Mouse (Mus musculus) heart, adult 8-10 months (tissue): Measurements from ENCODE around the gene Hook2. TPM values are rescaled to one million over a fixed set of nuclear protein-coding genes. Genes with fewer than 3 reads are reported as not detected.
A peak's percentile ranks its signal among the peaks of the same experiment; 100 is the strongest.

Source experiments
- DNase-seq: peaks from one replicate; pipeline ENCODE4 v3.0.0; 2022; ENCODE audit warnings: low spot score
- total RNA-seq, 4 experiments: library from RNA; stranded (reverse); gene quantifications; 2 replicates each; pipeline ENCODE4 v1.2.4; 2022

Gene Hook2
- total RNA-seq, 4 experiments from 2014 or later: 1.9 to 3.5 (median 2.7) TPM

DNA sequence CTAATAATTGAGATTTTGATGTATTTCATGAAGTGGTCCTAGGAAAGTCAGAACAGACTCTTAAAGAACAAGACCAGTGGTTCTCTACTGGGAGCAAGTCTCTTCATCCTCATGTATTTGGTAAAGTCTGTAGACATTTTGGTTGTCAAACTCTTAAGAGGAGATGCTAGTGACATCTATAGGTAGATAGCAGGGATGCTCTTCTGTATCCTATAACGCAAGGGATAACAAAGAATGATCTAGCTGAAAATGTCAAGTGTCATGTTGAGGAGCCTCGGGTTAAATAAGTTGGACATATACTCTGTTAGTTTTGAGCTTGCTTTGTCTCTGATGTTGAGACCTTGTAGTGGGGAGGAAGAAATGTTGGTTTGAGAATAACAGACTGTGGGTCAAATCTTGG, 37.5 kb downstream of the Hook2 start:
- no peak for DNase-seq

DNA sequence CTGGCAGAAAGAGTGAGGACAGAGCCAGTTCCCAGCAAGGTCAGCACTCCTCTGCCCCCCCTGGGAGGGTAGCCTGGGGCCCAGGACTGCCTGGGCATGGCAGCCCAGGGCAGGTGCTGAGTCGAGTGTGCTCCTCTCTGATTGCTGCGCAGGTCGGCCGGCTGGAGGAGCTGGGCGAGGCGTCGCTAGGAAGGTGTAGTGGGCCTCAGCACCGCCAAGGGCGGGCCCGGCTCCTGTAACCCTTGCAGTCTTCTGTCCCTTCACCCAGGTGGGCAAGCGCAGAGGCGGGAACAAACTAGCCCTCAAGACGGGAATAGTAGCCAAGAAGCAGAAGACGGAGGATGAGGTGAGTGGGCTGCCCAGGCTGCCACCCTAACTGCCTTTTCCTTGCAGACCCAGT, 38.9 kb downstream of the Hook2 start:
- no peak for DNase-seq

DNA sequence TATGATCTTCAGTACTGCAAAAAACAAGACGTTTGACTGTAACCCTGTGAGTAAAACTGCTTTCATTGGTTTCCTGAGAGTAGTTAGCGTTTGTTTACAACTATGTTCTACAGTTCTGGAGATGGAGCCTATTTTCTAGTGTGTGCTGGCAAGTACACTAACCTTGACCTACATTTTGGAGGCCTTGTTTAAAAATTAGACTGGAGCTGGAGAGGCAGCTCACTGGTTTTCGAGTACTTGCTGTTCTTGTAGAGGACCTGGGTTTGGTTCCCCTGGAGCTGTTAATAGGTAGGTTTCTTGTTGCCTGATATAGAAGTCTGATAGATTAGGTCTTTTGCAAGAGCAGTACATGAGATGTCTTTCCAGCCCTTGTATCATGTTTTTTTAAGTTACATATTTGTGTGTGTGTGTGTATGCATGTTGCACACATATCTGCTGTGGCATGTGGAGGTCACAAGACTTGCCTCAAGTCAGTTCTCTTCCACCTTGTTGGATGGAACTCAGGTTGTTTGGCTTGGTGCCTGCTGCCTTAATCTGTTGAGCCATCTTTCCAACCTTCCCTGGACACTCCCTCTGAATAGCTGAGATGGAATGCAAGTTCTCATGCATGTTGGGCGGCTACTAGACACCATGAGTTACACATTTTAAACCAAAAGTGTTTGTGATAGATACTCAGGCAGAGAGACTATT, 42.4 kb downstream of the Hook2 start:
- DNase-seq: no peak

DNA sequence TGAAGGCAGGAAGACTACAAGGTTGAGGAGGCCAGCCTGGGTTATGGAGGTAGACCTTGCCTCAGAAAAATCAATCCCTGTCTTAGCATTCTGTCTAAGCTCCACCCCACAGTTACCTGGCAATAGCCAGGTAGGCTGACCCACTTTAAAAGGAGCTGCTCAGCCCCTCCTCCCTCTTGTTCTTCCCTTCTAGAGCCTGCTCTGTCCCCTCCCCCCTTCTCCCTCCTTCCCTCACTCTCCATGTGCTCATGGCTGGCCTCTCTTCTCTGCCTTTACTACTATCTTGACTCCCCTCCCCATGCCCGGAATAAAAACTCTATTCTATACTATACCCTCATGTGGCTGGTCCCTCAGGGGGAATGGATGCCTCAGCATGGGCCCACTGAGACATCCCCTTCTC, 43.5 kb downstream of the Hook2 start:
- DNase-seq: no peak

DNA sequence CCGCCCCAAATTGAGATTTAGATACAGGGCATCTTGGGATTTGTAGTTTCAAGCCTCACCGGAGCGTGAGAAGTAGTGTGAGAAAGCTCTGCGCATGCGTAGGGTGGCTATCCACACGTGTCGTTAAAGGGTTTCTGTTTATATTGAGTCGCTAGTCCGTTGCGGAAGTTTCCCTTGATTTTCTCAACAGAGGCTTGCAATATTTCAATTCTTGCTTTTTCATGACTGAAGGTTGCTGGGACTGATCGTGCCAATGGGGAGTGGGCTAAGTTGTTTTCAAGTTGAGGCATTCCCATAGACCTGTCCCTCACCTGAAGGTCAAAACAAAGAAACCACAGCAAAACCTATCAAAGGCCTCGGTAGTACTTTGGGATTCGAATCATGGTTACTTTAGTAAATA, 44.4 kb downstream of the Hook2 start:
- DNase-seq: no peak

DNA sequence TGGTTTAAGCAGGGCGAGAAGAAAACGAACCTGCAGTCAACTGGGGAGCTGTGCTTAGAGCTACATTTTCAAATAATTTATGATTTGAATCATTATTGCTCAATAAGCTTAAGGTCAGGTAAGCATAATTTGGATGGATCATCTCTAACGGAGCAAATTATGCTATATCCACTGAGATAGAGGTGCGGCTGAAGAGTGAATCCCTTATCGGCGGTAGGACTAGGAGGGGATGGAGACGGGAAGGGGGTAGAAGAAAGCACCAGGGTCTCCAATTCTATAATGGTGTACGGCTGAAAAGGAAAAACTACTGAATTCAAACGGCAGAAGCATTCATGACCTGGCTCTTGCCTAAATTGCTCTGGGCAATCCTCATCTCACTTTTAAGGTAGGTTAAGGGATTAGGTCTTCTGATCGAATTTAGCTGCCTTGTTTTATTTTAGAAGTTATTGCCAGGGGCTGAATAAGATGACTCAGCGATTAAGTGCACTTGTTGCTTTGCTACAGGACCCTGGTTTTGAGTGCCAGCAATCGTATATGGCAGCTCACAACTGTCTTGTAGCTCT, 44.8 kb downstream of the Hook2 start:
- no peak for DNase-seq

DNA sequence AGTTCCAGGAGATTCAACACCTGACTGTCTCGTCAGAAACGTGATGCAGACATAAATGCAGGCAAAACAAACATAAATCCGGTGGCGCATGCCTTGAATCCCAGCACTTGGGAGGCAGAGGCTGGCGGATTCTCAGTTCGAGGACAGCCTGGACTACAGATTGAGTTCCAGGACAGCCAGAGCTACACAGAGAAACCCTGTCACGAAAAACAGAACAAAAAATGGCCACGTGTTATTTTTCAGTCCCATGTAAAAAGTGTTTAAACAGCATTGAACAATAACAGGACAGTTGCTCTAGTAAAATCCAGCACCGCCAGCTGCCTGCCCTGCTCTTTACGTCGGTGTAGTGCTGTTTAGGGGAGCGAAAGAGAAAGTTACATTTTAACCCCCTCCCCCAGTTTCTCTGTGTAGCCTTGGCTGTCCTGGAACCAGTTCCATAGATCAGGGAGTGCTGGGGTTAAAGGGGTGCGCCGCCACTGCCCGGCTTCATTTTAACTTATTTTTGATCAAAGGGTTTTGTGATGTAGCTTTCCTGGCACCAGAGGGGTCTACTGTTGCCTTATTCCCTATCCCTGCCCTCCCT, 45.4 kb downstream of the Hook2 start:
- no peak for DNase-seq

DNA sequence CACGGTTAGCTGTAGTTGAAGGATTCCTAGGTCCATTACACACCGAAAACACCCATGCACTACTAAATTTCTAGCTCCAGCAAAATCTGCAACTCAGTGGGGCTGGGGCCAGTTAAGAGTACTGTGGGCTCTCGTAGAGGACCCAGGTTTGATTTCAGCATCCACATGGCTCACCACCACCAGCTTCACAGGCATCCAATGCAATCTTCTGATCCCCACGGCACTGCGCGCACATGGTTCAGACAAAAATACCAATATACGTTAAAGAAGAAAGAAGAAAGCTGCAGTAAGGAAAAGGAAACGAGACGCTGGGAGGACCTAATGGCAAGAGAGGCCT, 45.9 kb downstream of the Hook2 start:
- DNase-seq: no peak

DNA sequence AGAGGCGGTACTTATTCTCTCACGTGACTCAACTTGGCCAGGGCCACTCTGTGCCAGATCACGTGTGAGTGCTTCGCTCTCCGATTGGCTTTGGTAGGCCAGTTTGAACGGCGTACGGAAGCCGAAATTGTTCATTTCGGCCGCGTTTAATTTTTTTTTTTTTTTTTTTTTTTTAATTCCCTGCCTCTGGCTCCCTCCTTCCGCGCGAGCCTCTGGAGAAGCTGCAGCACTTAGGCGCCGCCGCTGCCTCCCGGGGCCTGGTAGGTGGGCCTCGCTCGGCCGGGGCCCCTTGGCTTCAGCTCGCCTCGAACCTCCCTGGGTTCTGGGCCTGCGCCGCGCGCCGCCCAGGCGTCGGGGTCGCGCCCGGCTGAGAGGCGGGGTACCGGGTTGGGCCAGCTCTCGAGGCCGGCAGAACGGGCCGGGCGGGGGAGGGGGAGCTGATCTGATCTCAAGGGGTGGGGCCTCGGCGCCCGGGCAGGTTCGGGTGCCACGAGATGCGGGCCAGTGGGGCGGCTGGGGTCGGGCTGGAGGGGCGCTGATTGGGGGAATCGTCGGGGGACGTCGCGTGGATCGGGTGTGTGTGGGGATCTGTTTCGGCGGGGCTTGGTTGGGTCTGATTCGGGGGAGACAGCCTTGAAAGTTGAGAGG, 46.4 kb downstream of the Hook2 start, which contains the start of gene Tnpo2:
Tnpo2 (plus strand) TSS at position 198 of the 648 bp plus-strand sequence.
- DNase-seq: peak; percentile 93

DNA sequence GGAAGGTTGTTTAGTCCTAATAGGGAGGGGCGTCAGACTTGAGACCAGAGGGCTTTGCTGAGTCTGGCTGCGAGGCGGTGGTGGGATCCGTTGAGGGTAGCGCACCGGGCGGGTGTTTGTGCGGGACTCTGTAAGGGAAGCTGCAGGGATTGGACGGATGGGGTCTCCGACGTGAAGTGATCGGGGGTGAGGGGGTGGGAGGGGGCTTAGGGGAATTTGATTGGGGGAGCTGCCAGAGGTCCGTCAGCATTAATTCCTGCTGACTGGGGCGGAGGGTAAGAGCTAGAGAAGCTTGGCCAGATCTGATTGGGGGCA, 46.9 kb downstream of the Hook2 start:
- DNase-seq: no peak

DNA sequence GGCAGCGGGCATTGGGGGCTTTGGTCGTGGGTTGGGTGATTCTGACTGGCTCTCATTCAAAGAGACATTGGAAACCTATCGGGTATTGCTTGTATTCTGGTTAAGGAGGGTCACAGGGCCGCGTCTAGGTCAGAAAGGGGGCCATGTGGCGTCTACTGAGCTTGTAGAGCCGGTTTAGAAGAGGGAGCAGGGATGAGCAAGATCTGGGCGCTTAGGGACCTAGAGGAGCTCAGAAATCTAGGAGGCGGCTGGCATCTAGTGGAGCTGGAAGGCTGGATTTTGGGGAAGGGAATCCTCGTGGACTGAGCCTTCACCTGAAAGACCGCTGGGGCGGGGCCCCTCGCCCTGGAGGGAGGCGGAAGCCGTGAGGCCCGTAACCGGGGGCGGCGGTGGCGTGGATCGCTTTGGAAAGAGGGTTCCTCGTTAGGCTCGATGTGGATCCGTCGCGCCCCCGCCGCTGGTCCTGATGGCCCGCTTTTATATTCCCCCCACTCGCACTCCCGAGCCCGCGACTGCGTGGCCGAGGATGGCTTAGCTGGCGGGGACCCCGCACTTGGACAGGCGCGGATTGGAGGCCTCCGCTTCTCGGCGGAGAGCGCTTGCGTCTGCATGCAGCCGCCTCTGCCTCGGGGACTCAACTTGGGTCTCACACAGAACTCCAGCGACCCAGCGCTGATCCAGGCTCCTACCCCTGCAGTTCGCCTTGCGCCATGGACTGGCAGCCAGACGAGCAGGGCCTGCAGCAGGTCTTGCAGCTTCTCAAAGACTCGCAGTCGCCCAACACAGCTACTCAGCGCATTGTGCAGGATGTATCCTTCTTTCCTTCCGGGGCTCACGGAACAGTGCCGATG, 47.5 kb downstream of the Hook2 start:
- DNase-seq: no peak

DNA sequence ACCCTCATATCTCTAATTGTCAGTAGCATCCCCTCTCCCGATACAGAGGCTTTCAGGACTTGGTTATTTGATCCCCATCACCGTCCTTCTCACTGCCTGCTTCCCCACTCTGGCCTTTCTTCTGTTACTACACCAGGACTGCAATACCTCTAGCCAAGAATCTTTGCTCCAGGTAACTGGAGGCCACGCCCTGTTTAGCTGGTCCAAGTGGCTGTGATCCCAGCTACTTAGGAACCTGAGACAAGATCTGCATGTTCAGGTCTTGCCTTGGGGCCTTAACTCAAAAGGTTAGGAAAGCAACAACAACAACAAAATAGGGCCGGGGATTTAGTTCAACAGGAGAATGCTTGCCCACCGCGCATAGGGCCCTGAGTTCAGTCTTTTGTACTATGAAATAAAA, 53.2 kb downstream of the Hook2 start:
- DNase-seq: no peak

Other genes starting within 250 kb of the Hook2 start
- gene Nfix, start 190.3 kb upstream of the Hook2 start, total RNA-seq: 100 to 1,000 TPM; 288 to 356 (median 295) TPM
- 10 to 100 TPM; 10.3 to 13.2 (median 12.0) TPM for gene Dand5, start 167.8 kb upstream of the Hook2 start, total RNA-seq
- gene Gadd45gip1, start 159.1 kb upstream of the Hook2 start, total RNA-seq: 10 to 100 TPM; 31.0 to 34.9 (median 33.1) TPM
- gene Rad23a, start 149.9 kb upstream of the Hook2 start, total RNA-seq: 10 to 100 TPM; 82.8 to 92.9 (median 89.3) TPM
- 100 to 1,000 TPM; 330 to 410 (median 343) TPM for gene Calr, start 143.7 kb upstream of the Hook2 start, total RNA-seq
- gene Farsa, start 133.6 kb upstream of the Hook2 start, total RNA-seq: 10 to 100 TPM; 19.9 to 24.6 (median 22.9) TPM
- gene Syce2, start 118.5 kb upstream of the Hook2 start, total RNA-seq: 1 to 10 TPM; 2.2 to 5.9 (median 4.1) TPM
- 10 to 100 TPM; 77.8 to 99.2 (median 86.0) TPM for gene Gcdh, start 96.7 kb upstream of the Hook2 start, total RNA-seq
- not detected for gene Klf1, start 88.7 kb upstream of the Hook2 start, total RNA-seq
- 10 to 100 TPM in 3 of 4 experiments, 1 to 10 TPM in 1; 7.9 to 15.7 (median 12.3) TPM for gene Dnase2a, start 82.0 kb upstream of the Hook2 start, total RNA-seq
- under 1 TPM; 0.06 to 0.19 (median 0.13) TPM for gene Mast1, start 53.2 kb upstream of the Hook2 start, total RNA-seq
- gene Rtbdn, start 43.6 kb upstream of the Hook2 start, total RNA-seq: not detected
- 1 to 10 TPM in 2 of 4 experiments, not detected in 2; 2.4 to 5.9 TPM for gene Gm49661, start 21.2 kb upstream of the Hook2 start, total RNA-seq
- gene Prdx2, start 21.0 kb upstream of the Hook2 start, total RNA-seq: 100 to 1,000 TPM; 644 to 711 (median 676) TPM
- 10 to 100 TPM; 41.9 to 61.3 (median 55.0) TPM for gene Rnaseh2a, start 20.8 kb upstream of the Hook2 start, total RNA-seq
- gene Junb, start 11.9 kb upstream of the Hook2 start, total RNA-seq: 10 to 100 TPM; 17.8 to 32.3 (median 23.9) TPM
- gene Best2, start 23.9 kb downstream of the Hook2 start, total RNA-seq: not detected
- gene Asna1, start 34.7 kb downstream of the Hook2 start, total RNA-seq: 10 to 100 TPM; 63.5 to 72.5 (median 65.4) TPM
- 10 to 100 TPM; 76.6 to 90.6 (median 78.6) TPM for gene Trir, start 36.2 kb downstream of the Hook2 start, total RNA-seq
- 10 to 100 TPM; 29.6 to 32.4 (median 30.8) TPM for gene Tnpo2, start 46.3 kb downstream of the Hook2 start, total RNA-seq
- gene Fbxw9, start 69.5 kb downstream of the Hook2 start, total RNA-seq: 1 to 10 TPM; 2.9 to 4.0 (median 3.3) TPM
- not detected for gene Gm5741, start 77.4 kb downstream of the Hook2 start, total RNA-seq
- 10 to 100 TPM; 32.7 to 36.4 (median 35.5) TPM for gene Dhps, start 81.2 kb downstream of the Hook2 start, total RNA-seq
- 10 to 100 TPM; 40.8 to 45.3 (median 43.6) TPM for gene Wdr83os, start 90.1 kb downstream of the Hook2 start, total RNA-seq
- 10 to 100 TPM; 26.6 to 32.4 (median 30.0) TPM for gene Wdr83, start 90.7 kb downstream of the Hook2 start, total RNA-seq
- gene Man2b1, start 92.7 kb downstream of the Hook2 start, total RNA-seq: 10 to 100 TPM; 21.9 to 36.3 (median 26.3) TPM
- gene Zfp791, start 132.5 kb downstream of the Hook2 start, total RNA-seq: 1 to 10 TPM; 2.1 to 3.0 (median 2.7) TPM
- not detected for gene Cks1brt, start 161.3 kb downstream of the Hook2 start, total RNA-seq
- gene Olfr371, start 235.4 kb downstream of the Hook2 start, total RNA-seq: not detected